Mouse (Mus musculus) neural tube, embryonic 15.5 days (tissue): ENCODE results near the gene Hp. TPM values are rescaled to one million over a fixed set of nuclear protein-coding genes. Genes with fewer than 3 reads are reported as not detected.

Experiments
- ATAC-seq: fragments of 200-750 bp; cut with Nextera tagmentation; 2 replicates; pipeline ENCODE4 v1.8.0; 2017; ENCODE audit warnings: mild to moderate bottlenecking, moderate TSS enrichment, moderate library complexity; ENCODE audit not compliant: low FRiP score
- H3K27ac ChIP-seq: fragments of 300-500 bp; sonication (generic); replicated peaks from 2 replicates; pipeline ENCODE4 v1.5.1; 2015; ENCODE audit warnings: mild to moderate bottlenecking, inconsistent platforms
- H3K27me3 ChIP-seq: fragments of 300-500 bp; sonication (generic); replicated peaks from 2 replicates; pipeline ENCODE4 v1.6.1; 2015; ENCODE audit warnings: inconsistent platforms
- H3K36me3 ChIP-seq: fragments of 300-500 bp; sonication (generic); 2 replicates; pipeline ENCODE4 v1.6.1; 2015; ENCODE audit warnings: inconsistent platforms
- H3K4me1 ChIP-seq: fragments of 300-500 bp; sonication (generic); 2 replicates; pipeline ENCODE4 v1.6.1; 2015; ENCODE audit warnings: inconsistent platforms
- H3K4me2 ChIP-seq: fragments of 300-500 bp; sonication (generic); 2 replicates; pipeline ENCODE4 v1.6.1; 2015; ENCODE audit warnings: inconsistent platforms, mild to moderate bottlenecking, moderate library complexity
- H3K4me3 ChIP-seq: fragments of 300-500 bp; sonication (generic); replicated peaks from 2 replicates; pipeline ENCODE4 v1.5.1; 2015; ENCODE audit warnings: mild to moderate bottlenecking, inconsistent platforms
- H3K9ac ChIP-seq: fragments of 300-500 bp; sonication (generic); replicated peaks from 2 replicates; pipeline ENCODE4 v1.6.1; 2015; ENCODE audit warnings: mild to moderate bottlenecking, inconsistent platforms
- H3K9me3 ChIP-seq: fragments of 300-500 bp; sonication (generic); replicated peaks from 2 replicates; pipeline ENCODE4 v1.6.1; 2016; ENCODE audit warnings: inconsistent platforms
- WGBS: fragments of 180-500 bp; shearing (Covaris S2); methylation state at CpG from one replicate; pipeline ENCODE4 v1.1.7; 2015; ENCODE audit warnings: mixed read lengths; 5-methylcytosine and 5-hydroxymethylcytosine counted together
- polyA plus RNA-seq: library from polyadenylated mRNA; unstranded; fragments of >200 nt; fragmentation: Nextera tagmentation; extraction: Ambion mirVana; gene quantifications from 2 replicates; pipeline ENCODE4 v1.2.1, GENCODE M21; 2015

Hp gene
- 0.51 and 1.7 TPM in 2 replicates for polyA plus RNA-seq

- no peaks in the 10 kb centered on the region for H3K36me3 ChIP-seq
- no peaks in the 10 kb centered on the region for H3K4me1 ChIP-seq
- H3K9ac ChIP-seq: no peak within 1 kb of the TSS
- H3K4me2 ChIP-seq: no peak within 1 kb of the TSS
- no peak for ATAC-seq
- WGBS: 73% methylated on average over 8 of the region's 8 CpGs
- H3K27ac ChIP-seq: no peak within 1 kb of the TSS
- no peak within 1 kb of the TSS for H3K4me3 ChIP-seq
- no peaks in the 10 kb centered on the region for H3K9me3 ChIP-seq
- H3K27me3 ChIP-seq: no peaks in the 10 kb centered on the region
Observed at GRCm38 (mm10) chr8:109578900-109579301, at the start of gene Hp. Hp (minus strand) TSS chr8:109579172.

- Histone ChIP-seq H3K4me3 (no peak overlapping the region), H3K27ac (no peak overlapping the region), H3K27me3 (no peaks in the 10 kb centered on the region), H3K4me2 (no peak overlapping the region), H3K9me3 (peaks cover 6% of the 10 kb centered on the region; the same call in 1 of the 2 replicates), H3K36me3 (no peaks in the 10 kb centered on the region), H3K4me1 (no peaks in the 10 kb centered on the region), H3K9ac (no peak overlapping the region)
- 75% methylated on average over 6 of the region's 6 CpGs for WGBS
- ATAC-seq: no peak
Observed at GRCm38 (mm10) chr8:109628638-109629037, 49.7 kb upstream of the Hp start.

- no peak overlapping the region for H3K9ac ChIP-seq
- no peaks in the 10 kb centered on the region for H3K4me1 ChIP-seq
- H3K4me3 ChIP-seq: no peak overlapping the region
- H3K27me3 ChIP-seq: no peaks in the 10 kb centered on the region
- H3K9me3 ChIP-seq: no peaks in the 10 kb centered on the region
- H3K4me2 ChIP-seq: no peak overlapping the region
- no peak overlapping the region for H3K27ac ChIP-seq
- no peak for ATAC-seq
- 92% methylated on average over 3 of the region's 3 CpGs for WGBS
- no peaks in the 10 kb centered on the region for H3K36me3 ChIP-seq
Observed at GRCm38 (mm10) chr8:109615569-109615968, 36.6 kb upstream of the Hp start.

- Histone ChIP-seq H3K4me2 (no peak within 1 kb of the TSS), H3K27ac (no peak within 1 kb of the TSS), H3K4me1 (no peaks in the 10 kb centered on the region), H3K36me3 (no peaks in the 10 kb centered on the region), H3K4me3 (0 out of 2 replicates have a peak within 1 kb of the TSS, but pooled peaks have one; percentile 6), H3K9me3 (no peaks in the 10 kb centered on the region), H3K9ac (no peak within 1 kb of the TSS), H3K27me3 (no peaks in the 10 kb centered on the region)
- 57% methylated on average over 27 of the region's 27 CpGs for WGBS
- no peak for ATAC-seq
Observed at GRCm38 (mm10) chr8:109614243-109615210, 35.6 kb upstream of the Hp start, which contains the start of gene Pkd1l3. Pkd1l3 (plus strand) TSS chr8:109614517.

GRCm38 (mm10) chr8:109609153-109609502 is 30.2 kb upstream of the Hp start:
- peaks cover 17% of the 10 kb centered on the region for H3K4me1 ChIP-seq
- peak overlapping the region; percentile 91 for H3K27ac ChIP-seq
- peak overlapping the region; percentile 88 for H3K4me2 ChIP-seq
- 21% methylated on average over 5 of the region's 5 CpGs for WGBS
- no peak for ATAC-seq
- H3K9me3 ChIP-seq: no peaks in the 10 kb centered on the region
- 0 out of 2 replicates have a peak, but pooled peaks cover 3% of the 10 kb centered on the region for H3K36me3 ChIP-seq
- H3K9ac ChIP-seq: peak overlapping the region; percentile 63
- H3K27me3 ChIP-seq: no peaks in the 10 kb centered on the region
- peak overlapping the region; percentile 71 for H3K4me3 ChIP-seq

- peak within 1 kb of the TSS; percentile 88 for H3K4me2 ChIP-seq
- no peaks in the 10 kb centered on the region for H3K27me3 ChIP-seq
- peak; percentile 100 for ATAC-seq
- peak within 1 kb of the TSS; percentile 91 for H3K27ac ChIP-seq
- peak within 1 kb of the TSS; percentile 63 for H3K9ac ChIP-seq
- peak within 1 kb of the TSS; percentile 71 for H3K4me3 ChIP-seq
- WGBS: under 1% methylated on average over 42 of the region's 42 CpGs
- no peaks in the 10 kb centered on the region for H3K9me3 ChIP-seq
- H3K36me3 ChIP-seq: peaks cover 8% of the 10 kb centered on the region
- peaks cover 17% of the 10 kb centered on the region for H3K4me1 ChIP-seq
Observed at GRCm38 (mm10) chr8:109608271-109609152, 29.5 kb upstream of the Hp start, which contains the start of gene Dhodh. Dhodh (minus strand) TSS chr8:109608673.

- Histone ChIP-seq H3K27ac (peak overlapping the region; percentile 91), H3K27me3 (no peaks in the 10 kb centered on the region), H3K9me3 (no peaks in the 10 kb centered on the region), H3K4me1 (peaks cover 17% of the 10 kb centered on the region), H3K4me2 (peak overlapping the region; percentile 88), H3K9ac (peak overlapping the region; percentile 59), H3K4me3 (peak overlapping the region; percentile 71), H3K36me3 (peaks cover 17% of the 10 kb centered on the region)
- ATAC-seq: no peak
- WGBS: 8% methylated on average over 12 of the region's 12 CpGs
Observed at GRCm38 (mm10) chr8:109607650-109608049, 28.7 kb upstream of the Hp start.

GRCm38 (mm10) chr8:109606725-109607124 is 27.8 kb upstream of the Hp start:
- Histone ChIP-seq H3K4me3 (no peak overlapping the region), H3K4me2 (no peak overlapping the region), H3K27me3 (no peaks in the 10 kb centered on the region), H3K36me3 (peaks cover 24% of the 10 kb centered on the region), H3K9me3 (no peaks in the 10 kb centered on the region), H3K9ac (no peak overlapping the region), H3K27ac (no peak overlapping the region), H3K4me1 (peaks cover 17% of the 10 kb centered on the region)
- no peak for ATAC-seq
- WGBS: 86% methylated on average over 2 of the region's 2 CpGs

- Histone ChIP-seq H3K27me3 (no peaks in the 10 kb centered on the region), H3K4me3 (no peak overlapping the region), H3K27ac (no peak overlapping the region), H3K9ac (no peak overlapping the region), H3K4me1 (no peaks in the 10 kb centered on the region), H3K9me3 (no peaks in the 10 kb centered on the region), H3K36me3 (peaks cover 38% of the 10 kb centered on the region), H3K4me2 (no peak overlapping the region)
- 53% methylated on average over 8 of the region's 8 CpGs for WGBS
- ATAC-seq: no peak
Observed at GRCm38 (mm10) chr8:109595854-109596253, 16.9 kb upstream of the Hp start.

GRCm38 (mm10) chr8:109593117-109593788 is 14.3 kb upstream of the Hp start:
- no peak overlapping the region for H3K4me2 ChIP-seq
- H3K4me3 ChIP-seq: no peak overlapping the region
- H3K9ac ChIP-seq: no peak overlapping the region
- no peak overlapping the region for H3K27ac ChIP-seq
- H3K9me3 ChIP-seq: no peaks in the 10 kb centered on the region
- ATAC-seq: no peak
- 82% methylated on average over 6 of the region's 6 CpGs for WGBS
- H3K27me3 ChIP-seq: no peaks in the 10 kb centered on the region
- peaks cover 26% of the 10 kb centered on the region for H3K36me3 ChIP-seq
- no peaks in the 10 kb centered on the region for H3K4me1 ChIP-seq

- peaks cover 25% of the 10 kb centered on the region for H3K36me3 ChIP-seq
- WGBS: 96% methylated on average over 5 of the region's 5 CpGs
- no peak overlapping the region for H3K4me2 ChIP-seq
- no peak overlapping the region for H3K4me3 ChIP-seq
- H3K27ac ChIP-seq: no peak overlapping the region
- no peak for ATAC-seq
- H3K27me3 ChIP-seq: no peaks in the 10 kb centered on the region
- no peaks in the 10 kb centered on the region for H3K4me1 ChIP-seq
- H3K9me3 ChIP-seq: no peaks in the 10 kb centered on the region
- H3K9ac ChIP-seq: no peak overlapping the region
Observed at GRCm38 (mm10) chr8:109592164-109592563, 13.2 kb upstream of the Hp start.
